Mouse (Mus musculus) lung, embryonic 14.5 days (tissue): Measurements from ENCODE around the gene Urm1. TPM values are rescaled to one million over a fixed set of nuclear protein-coding genes. Genes with fewer than 3 reads are reported as not detected.
"Not testable (repeated sequence)": the region's sequence is repeated elsewhere in the genome, so short reads cannot be mapped to it uniquely, and the experiment has no call there.

ENCODE experiments used
- ATAC-seq: fragments of 200-750 bp; cut with Nextera tagmentation; 2 replicates; pipeline ENCODE4 v1.8.0; 2017; ENCODE audit warnings: mild to moderate bottlenecking, moderate TSS enrichment, moderate library complexity; ENCODE audit not compliant: insufficient read depth
- DNase-seq: peaks from one replicate; pipeline ENCODE4 v3.0.0-alpha.2; 2015
- H3K27ac ChIP-seq: fragments of 300-500 bp; sonication (generic); 2 replicates; pipeline ENCODE4 v1.5.1; 2014; ENCODE audit warnings: low read depth, mild to moderate bottlenecking, moderate library complexity
- H3K27me3 ChIP-seq: fragments of 300-500 bp; sonication (generic); 2 replicates; pipeline ENCODE4 v1.6.1; 2014; ENCODE audit warnings: low read length, control low read depth; ENCODE audit not compliant: insufficient read depth
- H3K36me3 ChIP-seq: fragments of 300-500 bp; sonication (generic); 2 replicates; pipeline ENCODE4 v1.6.1; 2014; ENCODE audit warnings: control low read depth; ENCODE audit not compliant: insufficient read depth
- H3K4me1 ChIP-seq: fragments of 300-500 bp; sonication (generic); 2 replicates; pipeline ENCODE4 v1.6.1; 2014; ENCODE audit warnings: antibody characterized with exemption, control low read depth; ENCODE audit not compliant: insufficient read depth
- H3K4me2 ChIP-seq: fragments of 300-500 bp; sonication (generic); 2 replicates; pipeline ENCODE4 v1.6.1; 2014; ENCODE audit warnings: mild to moderate bottlenecking
- H3K4me3 ChIP-seq: fragments of 300-500 bp; sonication (generic); 2 replicates; pipeline ENCODE4 v1.5.1; 2014; ENCODE audit warnings: low read depth, low read length
- H3K9ac ChIP-seq: fragments of 300-500 bp; sonication (generic); 2 replicates; pipeline ENCODE4 v1.6.1; 2014
- H3K9me3 ChIP-seq: fragments of 300-500 bp; sonication (generic); 2 replicates; pipeline ENCODE4 v1.6.1; 2016; ENCODE audit warnings: low read depth, low read length, control low read depth
- CTCF ChIP-seq: IDR thresholded peaks from 2 replicates; pipeline ENCODE4 v1.5.1; 2016; ENCODE audit warnings: antibody characterized with exemption, low read depth
- WGBS: fragments of 180-500 bp; shearing (Covaris S2); extraction: QIAGEN DNeasy Blood & Tissue Kit; methylation state at CpG from one replicate; pipeline ENCODE4 v1.1.7; 2014; 5-methylcytosine and 5-hydroxymethylcytosine counted together
- microRNA-seq: library from miRNA; unstranded; fragments of <30 nt; microRNA quantifications from one replicate; pipeline ENCODE4, GENCODE M21; 2016; ENCODE audit warnings: borderline number of aligned reads
- polyA plus RNA-seq: library from polyadenylated mRNA; unstranded; fragments of >200 nt; fragmentation: Nextera tagmentation; extraction: Ambion mirVana; gene quantifications from 2 replicates; pipeline ENCODE4 v1.2.1, GENCODE M21; 2014

Gene Urm1
- polyA plus RNA-seq, 1 experiment from 2014 or later: 27.0 TPM

DNA sequence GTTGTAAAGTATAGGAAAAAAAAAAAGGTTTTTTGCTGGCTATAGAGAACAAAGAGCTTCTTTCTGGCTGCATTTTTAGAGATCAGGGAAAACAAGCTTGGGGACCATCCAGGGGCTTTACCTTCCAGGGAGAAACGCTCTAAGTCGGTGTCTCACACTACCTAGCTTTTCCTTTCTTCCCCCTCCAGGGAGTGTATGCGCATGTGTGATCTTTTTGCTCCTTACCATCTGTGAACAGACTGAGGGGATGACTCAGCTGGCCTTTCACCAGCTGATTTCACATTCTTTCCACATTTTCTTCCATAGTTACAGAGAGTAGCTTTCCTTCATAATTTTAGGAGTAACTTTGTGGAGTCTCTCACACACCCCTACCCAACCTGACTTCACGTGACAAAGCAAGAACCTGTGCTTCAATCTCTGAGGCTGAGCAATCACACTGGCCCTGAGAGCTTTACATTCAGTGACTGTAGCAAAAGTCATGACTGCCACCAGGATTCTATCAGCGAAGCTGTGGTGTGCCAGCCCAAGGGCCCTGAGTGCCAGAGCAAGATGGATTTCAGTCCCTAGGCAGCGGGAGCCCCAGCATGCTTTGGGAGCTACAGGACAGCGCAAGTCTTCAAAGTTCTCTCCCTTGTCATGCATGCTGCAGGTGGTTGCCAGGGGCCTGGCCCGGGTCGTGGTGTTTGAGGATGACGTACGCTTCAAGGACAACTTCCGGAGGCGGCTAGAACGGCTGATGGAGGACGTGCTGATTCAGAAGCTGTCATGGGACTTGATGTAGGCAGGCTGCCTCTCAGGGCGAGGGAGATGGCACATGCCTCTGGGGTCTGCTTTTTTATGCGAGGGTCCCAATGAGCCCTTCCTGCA lies 60.3 kb downstream of the Urm1 start:
- H3K9ac ChIP-seq: peak overlapping the region; percentile 13; the same call in 1 of the 2 replicates
- H3K27me3 ChIP-seq: no peaks in the 10 kb centered on the region
- no peaks in the 10 kb centered on the region for H3K4me1 ChIP-seq
- peaks cover 5% of the 10 kb centered on the region; the same call in 1 of the 2 replicates for H3K36me3 ChIP-seq
- no peak overlapping the region for H3K4me3 ChIP-seq
- ATAC-seq: no peak
- no peak overlapping the region for H3K4me2 ChIP-seq
- 57% methylated on average over 17 of the region's 17 CpGs for WGBS
- H3K9me3 ChIP-seq: no peaks in the 10 kb centered on the region
- H3K27ac ChIP-seq: no peak overlapping the region
- DNase-seq: no peak
- no peak for TF ChIP-seq CTCF

DNA sequence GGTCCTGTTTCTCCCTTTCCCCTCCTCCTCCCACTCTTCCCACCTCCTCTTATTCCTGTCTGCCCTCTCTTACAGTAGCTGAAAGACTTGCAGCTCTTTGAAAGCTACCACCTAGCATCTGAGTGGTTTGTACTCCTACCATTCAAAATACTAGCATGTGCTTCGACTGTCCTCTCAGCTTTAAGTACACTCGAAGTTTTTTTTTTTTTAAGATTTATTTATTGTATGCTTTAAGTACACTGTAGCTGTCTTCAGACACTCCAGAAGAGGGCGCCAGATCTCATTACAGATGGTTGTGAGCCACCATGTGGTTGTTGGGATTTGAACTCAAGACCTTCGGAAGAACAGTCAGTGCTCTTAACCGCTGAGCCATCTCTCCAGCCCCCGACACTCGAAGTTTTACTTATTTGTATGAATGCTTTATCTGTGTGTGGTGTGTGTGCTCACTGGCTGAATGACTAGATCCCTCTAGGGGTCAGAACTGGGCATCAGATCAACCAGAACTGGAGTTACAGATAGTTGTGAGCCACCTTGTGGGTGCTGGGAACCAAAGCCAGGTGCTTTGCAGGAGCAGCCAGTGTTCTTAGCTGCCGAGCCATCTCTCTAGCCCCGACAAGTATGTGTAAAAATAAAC lies 66.9 kb downstream of the Urm1 start:
- not testable (repeated sequence) for H3K4me3 ChIP-seq, H3K4me1 ChIP-seq, H3K27ac ChIP-seq, H3K4me2 ChIP-seq, DNase-seq, H3K27me3 ChIP-seq, ATAC-seq, H3K9ac ChIP-seq, H3K36me3 ChIP-seq, H3K9me3 ChIP-seq
- WGBS: 77% methylated on average over 9 of the region's 9 CpGs

DNA sequence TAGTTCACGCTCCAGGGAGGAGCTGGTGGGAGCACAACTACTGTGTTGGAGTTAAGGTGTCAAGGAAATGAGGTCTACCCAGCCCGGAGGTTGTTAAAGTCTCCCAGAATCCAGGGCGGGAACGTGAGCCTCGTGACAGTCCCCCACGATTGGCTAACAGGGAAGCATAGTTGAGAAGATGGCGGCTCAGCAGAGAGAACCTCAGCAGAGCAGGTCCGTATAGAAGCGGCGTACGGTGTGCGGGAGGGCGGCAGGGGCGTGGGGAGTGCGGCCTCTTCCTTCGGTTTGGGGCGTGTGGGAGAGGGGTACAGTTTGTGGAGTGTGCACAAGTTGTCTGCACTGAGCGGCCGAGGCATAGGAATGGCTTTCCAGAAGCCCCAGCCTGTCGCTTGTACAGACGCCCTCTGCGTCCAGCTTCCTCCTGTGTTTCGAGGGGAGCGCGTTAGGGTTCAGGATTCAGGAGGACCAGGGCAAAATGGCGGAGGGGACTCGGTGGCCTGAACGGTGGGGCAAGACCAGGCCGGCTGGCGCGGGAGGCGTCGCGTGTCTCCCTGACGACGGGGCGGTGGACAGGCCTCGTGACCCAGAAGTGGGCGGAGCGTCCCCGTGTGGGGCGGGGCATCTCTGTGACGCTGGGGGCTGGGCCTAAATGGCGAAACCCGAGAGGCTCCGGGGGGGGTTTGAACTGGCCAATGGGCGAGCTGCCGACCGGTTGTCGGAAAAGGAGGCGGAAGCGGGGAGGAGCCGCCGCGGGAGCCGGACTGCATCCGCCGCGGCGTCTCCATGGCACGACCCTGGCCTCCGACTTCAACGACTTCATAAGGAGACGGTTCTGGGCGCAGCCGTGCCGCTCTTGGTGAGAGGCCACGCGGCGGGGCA lies 69.4 kb downstream of the Urm1 start, which contains the start of gene Odf2:
Gene Odf2 (plus strand): TSS at position 156 of the 879 bp plus-strand sequence.
- peak; percentile 100 for DNase-seq
- Histone ChIP-seq H3K4me3 (peak within 1 kb of the TSS; percentile 100), H3K9me3 (no peaks in the 10 kb centered on the region), H3K4me2 (peak within 1 kb of the TSS; percentile 95), H3K36me3 (peaks cover 29% of the 10 kb centered on the region), H3K4me1 (peaks cover 7% of the 10 kb centered on the region; the same call in 1 of the 2 replicates), H3K9ac (peak within 1 kb of the TSS; percentile 94), H3K27me3 (no peaks in the 10 kb centered on the region), H3K27ac (peak within 1 kb of the TSS; percentile 91)
- ATAC-seq: peak; percentile 83
- TF ChIP-seq CTCF: no peak
- under 1% methylated on average over 70 of the region's 70 CpGs for WGBS

DNA sequence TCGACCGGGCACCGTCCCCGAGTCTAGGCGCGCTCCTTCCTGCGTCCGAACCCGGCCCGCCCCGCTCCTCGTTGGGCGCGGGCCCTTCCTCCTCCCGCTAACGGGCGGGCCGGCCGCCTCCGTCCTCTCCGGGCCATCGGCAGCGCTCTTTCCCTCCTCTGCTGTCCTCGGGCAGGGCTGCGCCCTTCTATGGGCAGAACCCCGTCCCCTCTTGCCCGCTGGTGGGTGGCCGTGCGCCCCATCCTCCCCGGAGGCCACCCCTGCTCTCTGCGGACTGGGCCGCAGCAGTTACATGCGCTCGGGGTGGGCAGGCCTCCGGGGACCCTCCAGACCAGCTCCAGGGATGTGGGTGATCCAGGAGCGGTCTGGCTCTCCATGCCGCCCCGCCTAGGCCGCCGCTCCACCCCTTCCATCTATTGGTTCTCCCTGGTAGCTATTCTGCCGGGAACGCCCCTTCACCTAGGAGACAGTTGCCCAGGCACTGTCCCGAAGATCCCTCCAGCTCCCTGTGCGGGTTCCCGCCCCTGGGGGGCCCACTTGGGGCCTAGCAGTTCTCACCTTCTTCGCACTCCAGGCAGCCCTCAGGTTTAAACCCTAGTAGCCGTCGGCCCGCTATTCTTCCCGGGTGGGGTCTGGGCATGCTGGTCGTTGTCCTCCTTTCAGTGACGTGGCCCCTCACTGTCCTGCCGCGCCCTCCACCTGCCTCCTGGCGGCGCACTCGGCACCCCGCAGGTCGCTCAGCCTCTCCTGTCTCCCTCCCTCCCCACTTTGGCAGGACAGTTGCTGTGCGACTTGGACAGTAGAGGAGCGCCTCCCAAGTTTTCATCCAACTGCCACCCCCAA lies 70.3 kb downstream of the Urm1 start:
- H3K9me3 ChIP-seq: no peaks in the 10 kb centered on the region
- peak overlapping the region; percentile 100 for H3K4me3 ChIP-seq
- H3K9ac ChIP-seq: peak overlapping the region; percentile 94
- H3K27ac ChIP-seq: peak overlapping the region; percentile 91
- ATAC-seq (peak; percentile 95), DNase-seq (peak; percentile 91)
- TF ChIP-seq CTCF: peak; percentile 68
- no peaks in the 10 kb centered on the region for H3K27me3 ChIP-seq
- H3K4me1 ChIP-seq: peaks cover 7% of the 10 kb centered on the region; the same call in 1 of the 2 replicates
- peaks cover 38% of the 10 kb centered on the region for H3K36me3 ChIP-seq
- H3K4me2 ChIP-seq: peak overlapping the region; percentile 95
- under 1% methylated on average over 61 of the region's 61 CpGs for WGBS

DNA sequence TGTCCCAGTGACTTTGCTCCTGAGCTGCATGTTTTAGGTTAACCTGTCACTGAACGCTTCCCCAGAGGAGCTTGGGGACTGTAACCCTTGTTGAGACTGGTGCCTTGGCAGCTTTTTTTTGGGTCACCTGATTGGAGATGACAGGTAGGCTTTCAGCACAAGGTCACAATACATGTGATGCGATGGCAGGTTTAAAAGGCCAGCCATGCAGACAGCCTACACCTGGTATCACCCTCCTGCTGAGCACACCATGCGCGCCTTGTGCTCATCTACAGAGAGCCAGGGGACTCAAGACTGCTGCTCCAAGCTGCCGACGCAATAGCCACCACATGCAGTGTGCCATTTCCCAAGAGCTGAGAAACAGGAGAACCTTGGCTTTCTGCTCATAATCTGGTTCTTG lies 71.9 kb downstream of the Urm1 start:
- H3K27ac ChIP-seq: no peak overlapping the region
- peaks cover 7% of the 10 kb centered on the region; the same call in 1 of the 2 replicates for H3K4me1 ChIP-seq
- H3K9me3 ChIP-seq: no peaks in the 10 kb centered on the region
- WGBS: 92% methylated on average over 6 of the region's 6 CpGs
- no peak for DNase-seq
- no peak for ATAC-seq
- H3K9ac ChIP-seq: no peak overlapping the region
- no peaks in the 10 kb centered on the region for H3K27me3 ChIP-seq
- H3K4me3 ChIP-seq: no peak overlapping the region
- no peak for TF ChIP-seq CTCF
- peaks cover 52% of the 10 kb centered on the region for H3K36me3 ChIP-seq
- no peak overlapping the region for H3K4me2 ChIP-seq

Small RNAs within 50 kb of the gene (microRNA-seq; reads per million reads assigned to microRNA genes)
- not detected for gene Mir219a-2
- gene Mir219b: not detected

Other genes starting within 250 kb of the Urm1 start
- gene Rapgef1, start 200.4 kb upstream of the Urm1 start, polyA plus RNA-seq: 18.3 and 20.5 TPM in 2 replicates
- 1.6 and 2.1 TPM in 2 replicates for gene Gm13420, start 68.4 kb upstream of the Urm1 start, polyA plus RNA-seq
- gene Gm13547, start 60.8 kb upstream of the Urm1 start, polyA plus RNA-seq: not detected in 2 replicates
- 34.1 and 37.5 TPM in 2 replicates for gene Coq4, start 32.6 kb upstream of the Urm1 start, polyA plus RNA-seq
- gene Trub2, start 31.6 kb upstream of the Urm1 start, polyA plus RNA-seq: 30.9 and 32.6 TPM in 2 replicates
- 11.7 and 12.0 TPM in 2 replicates for gene Slc27a4, start 17.4 kb upstream of the Urm1 start, polyA plus RNA-seq
- gene Cercam, start 49.1 kb downstream of the Urm1 start, polyA plus RNA-seq: 11.0 and 12.0 TPM in 2 replicates
- 64.2 and 73.1 TPM in 2 replicates for gene Odf2, start 69.1 kb downstream of the Urm1 start, polyA plus RNA-seq
- gene Gle1, start 115.4 kb downstream of the Urm1 start, polyA plus RNA-seq: 59.0 and 64.0 TPM in 2 replicates
- gene Sptan1, start 145.5 kb downstream of the Urm1 start, polyA plus RNA-seq: 149 and 154 TPM in 2 replicates
- 27.7 and 28.5 TPM in 2 replicates for gene Wdr34, start 228.8 kb downstream of the Urm1 start, polyA plus RNA-seq
- gene Set, start 237.3 kb downstream of the Urm1 start, polyA plus RNA-seq: 564 and 591 TPM in 2 replicates